Mouse (Mus musculus) CD4-positive, CD25-positive, alpha-beta regulatory T cell (primary cell): ENCODE data around the gene Lgals7. TPM values are rescaled to one million over a fixed set of nuclear protein-coding genes. Genes with fewer than 3 reads are reported as not detected.

Experiments used
- polyA plus RNA-seq: library from polyadenylated mRNA; unstranded; fragments of 100-300 nt; shearing (Covaris generic); gene quantifications from one replicate; pipeline ENCODE4 v1.2.1, GENCODE M21; 2017

The Lgals7 gene
- 1.3 TPM for polyA plus RNA-seq

DNA sequence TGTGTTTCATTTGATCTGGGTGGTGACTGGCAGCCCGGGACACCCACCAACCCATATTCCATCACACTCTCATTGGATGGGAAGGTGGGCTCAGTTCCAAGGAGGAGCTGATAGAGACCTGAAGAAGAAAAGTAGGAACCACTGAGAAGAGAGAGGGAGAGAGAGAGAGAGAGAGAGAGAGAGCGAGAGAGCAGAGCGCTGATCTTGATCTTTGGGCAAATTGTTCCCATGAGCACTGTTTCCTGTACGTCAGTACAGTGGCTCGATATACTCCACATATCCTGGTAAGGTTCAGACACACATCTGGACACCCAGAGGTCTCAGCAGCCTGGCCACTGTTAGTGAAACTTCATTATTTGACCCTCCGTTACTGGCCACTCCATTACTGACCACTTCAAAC, at the start of gene Lgals7:
TSS of gene Lgals7 (plus strand) at position 314 of the 400 bp plus-strand sequence.

DNA sequence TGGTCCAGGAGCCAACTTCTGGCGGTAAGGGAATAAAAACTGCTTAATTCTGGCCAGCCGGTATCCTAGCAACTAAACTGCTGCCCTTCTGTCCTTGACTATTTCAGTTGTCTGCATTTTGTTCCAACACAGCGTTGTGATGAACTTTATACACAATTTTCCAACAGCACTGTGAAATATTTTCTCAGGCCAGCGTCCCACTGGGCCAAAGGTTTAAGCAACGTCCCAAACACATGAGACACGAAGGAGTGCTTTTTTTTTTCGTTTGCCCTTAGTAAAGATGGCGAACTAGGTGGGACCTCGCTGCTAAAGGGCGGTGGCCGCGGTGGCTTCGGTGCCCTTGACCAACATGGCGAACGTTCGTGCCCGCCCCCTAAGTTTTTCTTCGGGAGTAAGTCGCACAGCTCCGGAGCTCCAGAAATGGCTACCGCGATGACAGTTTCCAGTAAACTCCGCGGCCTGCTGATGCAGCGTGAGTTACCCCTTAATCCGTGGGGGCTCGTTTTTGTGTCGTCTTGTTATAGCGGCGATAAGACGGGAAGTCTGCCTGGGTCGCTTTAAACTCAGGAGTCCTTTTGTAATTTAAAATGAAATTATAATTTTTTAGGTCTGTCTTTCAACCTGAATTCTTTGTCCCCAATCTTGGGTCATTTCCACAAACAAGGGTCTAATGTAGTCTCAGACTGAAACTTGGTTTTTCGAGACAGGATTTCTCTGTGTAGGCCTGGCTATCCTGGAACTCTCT, 38.5 kb upstream of the Lgals7 start, which contains the start of gene Ech1:
TSS of gene Ech1 (plus strand) at position 277 of the 745 bp plus-strand sequence.

DNA sequence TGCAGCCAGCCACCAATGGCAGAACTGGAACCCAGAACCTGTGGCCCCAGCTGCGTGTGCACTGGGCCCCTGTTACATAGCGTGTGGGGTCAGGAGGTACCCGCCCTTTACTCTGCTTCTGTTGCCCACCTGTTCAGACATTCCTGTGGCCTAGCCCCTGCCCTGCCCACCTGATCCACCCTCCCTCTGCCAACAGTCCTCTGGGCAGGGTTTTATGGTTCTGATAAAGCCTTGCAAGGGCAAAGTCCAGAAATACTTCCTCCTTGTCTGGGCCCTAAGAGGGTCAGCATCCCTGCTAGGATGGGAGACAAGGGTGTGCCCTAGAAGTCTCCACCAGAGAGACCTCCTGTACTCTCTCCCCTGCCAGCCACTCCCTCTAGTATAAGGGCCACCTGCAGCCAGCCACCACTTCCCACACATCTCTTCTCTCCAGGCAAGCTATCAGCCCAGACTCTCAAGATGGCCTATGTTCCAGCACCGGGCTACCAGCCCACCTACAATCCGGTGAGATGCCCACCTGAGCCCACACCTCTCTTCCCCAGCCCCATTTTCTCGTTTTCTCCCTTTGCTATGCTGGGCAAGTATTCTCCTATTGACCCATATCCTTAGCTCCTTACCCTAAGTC, 29.8 kb upstream of the Lgals7 start, which contains the start of gene Lgals4:
TSS of gene Lgals4 (plus strand) at position 132 of the 625 bp plus-strand sequence.

DNA sequence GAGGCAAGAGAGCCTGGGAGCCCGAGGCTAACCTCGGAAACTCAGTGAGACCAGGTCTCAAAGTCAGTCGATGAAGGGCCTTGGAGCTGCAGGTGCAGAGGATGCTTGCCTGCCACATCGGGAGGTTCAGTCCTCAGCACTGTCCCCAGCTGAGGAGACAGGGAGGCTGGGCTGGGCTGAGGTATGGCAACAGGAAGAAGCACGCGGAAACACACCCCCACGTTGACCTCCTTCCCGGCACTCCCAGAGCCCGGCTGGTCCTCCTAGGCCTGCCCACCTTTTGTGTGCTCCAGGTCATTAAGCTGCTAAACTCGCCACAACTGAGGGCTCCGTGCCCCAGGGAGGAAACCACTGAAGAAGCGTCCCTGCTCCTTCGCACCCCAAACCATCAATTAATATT, 17.5 kb downstream of the Lgals7 start, which contains the start of gene Capn12:
TSS of gene Capn12 (plus strand) at position 224 of the 400 bp plus-strand sequence.

Other genes starting within 250 kb of the Lgals7 start
- not detected for gene Acp7, start 232.5 kb upstream of the Lgals7 start, polyA plus RNA-seq
- gene Fbxo27, start 171.0 kb upstream of the Lgals7 start, polyA plus RNA-seq = 3.5 TPM
- 22.9 TPM for gene Fbxo17, start 147.0 kb upstream of the Lgals7 start, polyA plus RNA-seq
- 93.4 TPM for gene Mrps12, start 122.0 kb upstream of the Lgals7 start, polyA plus RNA-seq
- gene Sars2, start 121.9 kb upstream of the Lgals7 start, polyA plus RNA-seq = 20.1 TPM
- not detected for gene Ccer2, start 107.7 kb upstream of the Lgals7 start, polyA plus RNA-seq
- gene Sirt2, start 97.1 kb upstream of the Lgals7 start, polyA plus RNA-seq = 83.6 TPM
- 96.6 TPM for gene Nfkbib, start 96.3 kb upstream of the Lgals7 start, polyA plus RNA-seq
- gene Rinl, start 74.9 kb upstream of the Lgals7 start, polyA plus RNA-seq = 275 TPM
- gene Hnrnpl, start 55.3 kb upstream of the Lgals7 start, polyA plus RNA-seq = 300 TPM
- gene Ech1, start 38.6 kb upstream of the Lgals7 start, polyA plus RNA-seq = 196 TPM
- gene Lgals4, start 30.0 kb upstream of the Lgals7 start, polyA plus RNA-seq = 22.8 TPM
- gene Capn12, start 17.6 kb downstream of the Lgals7 start, polyA plus RNA-seq = 0.25 TPM
- 301 TPM for gene Actn4, start 98.5 kb downstream of the Lgals7 start, polyA plus RNA-seq
- gene Eif3k, start 118.0 kb downstream of the Lgals7 start, polyA plus RNA-seq = 330 TPM
- 167 TPM for gene Map4k1, start 118.2 kb downstream of the Lgals7 start, polyA plus RNA-seq